Mouse (Mus musculus): ENCODE measurements at regions not wholly inside any gene's neighbourhood (a gene's known extent, or its start where the extent isn't known, plus 50 kb on each side); places are given as distances from the start of the nearest gene placed in this dataset.
A peak's percentile ranks its signal among the peaks of the same experiment; 100 is the strongest.

- Histone ChIP-seq H3K9ac (no peak overlapping the region), H3K36me3 (no peaks in the 10 kb centered on the region), H3K4me1 (peaks cover 18% of the 10 kb centered on the region), H3K4me2 (no peak overlapping the region), H3K9me3 (replicated peaks) (no peaks in the 10 kb centered on the region), H3K27me3 (no peaks in the 10 kb centered on the region), H3K27ac (0 out of 2 replicates have a peak overlapping the region, but pooled peaks have one; percentile 18), H3K4me3 (replicated peaks) (no peak overlapping the region)
- peak; percentile 85 for ATAC-seq (replicated peaks; ENCODE audit: low FRiP score)
- WGBS: 22% methylated on average over 2 of the region's 2 CpGs
These were observed 50.3 kb downstream of the Anapc15-ps start for GRCm38 (mm10) chr10:95622879-95623517.

- Histone ChIP-seq H3K9me3 (replicated peaks) (no peaks in the 10 kb centered on the region), H3K4me3 (replicated peaks) (no peak overlapping the region), H3K36me3 (no peaks in the 10 kb centered on the region), H3K4me2 (no peak overlapping the region), H3K4me1 (peaks cover 24% of the 10 kb centered on the region), H3K9ac (no peak overlapping the region), H3K27me3 (no peaks in the 10 kb centered on the region), H3K27ac (no peak overlapping the region)
- no peak for ATAC-seq (replicated peaks; ENCODE audit: low FRiP score)
- 89% methylated on average over 3 of the region's 3 CpGs for WGBS
These were observed 52.5 kb downstream of the Anapc15-ps start for GRCm38 (mm10) chr10:95620796-95621195.

GRCm38 (mm10) chr10:95619601-95620000 is 53.6 kb downstream of the Anapc15-ps start:
- H3K4me2 ChIP-seq: peak overlapping the region; percentile 23; the same call in 1 of the 2 replicates

GRCm38 (mm10) chr10:95618451-95619079 is 54.6 kb upstream of the Nudt4 start:
- no peaks in the 10 kb centered on the region for H3K27me3 ChIP-seq
- H3K36me3 ChIP-seq: no peaks in the 10 kb centered on the region
- H3K9ac ChIP-seq: no peak overlapping the region
- no peak overlapping the region for H3K4me3 ChIP-seq (replicated peaks)
- H3K4me2 ChIP-seq: no peak overlapping the region
- ATAC-seq (replicated peaks; ENCODE audit: low FRiP score): no peak
- no peaks in the 10 kb centered on the region for H3K9me3 ChIP-seq (replicated peaks)
- peaks cover 16% of the 10 kb centered on the region for H3K4me1 ChIP-seq
- no peak overlapping the region for H3K27ac ChIP-seq
- 82% methylated on average over 9 of the region's 9 CpGs for WGBS

More at GRCm38 (mm10) chr10:95619601-95620000, 53.6 kb downstream of the Anapc15-ps start:
- WGBS: 23% methylated on average over 10 of the region's 10 CpGs
- Histone ChIP-seq H3K9ac (no peak overlapping the region), H3K36me3 (no peaks in the 10 kb centered on the region), H3K27ac (no peak overlapping the region), H3K4me3 (replicated peaks) (no peak overlapping the region), H3K27me3 (no peaks in the 10 kb centered on the region), H3K4me1 (peaks cover 24% of the 10 kb centered on the region), H3K9me3 (replicated peaks) (no peaks in the 10 kb centered on the region)
- no peak for ATAC-seq (replicated peaks; ENCODE audit: low FRiP score)

- Histone ChIP-seq H3K9ac (no peak overlapping the region), H3K4me2 (no peak overlapping the region), H3K9me3 (replicated peaks) (no peaks in the 10 kb centered on the region), H3K4me1 (peaks cover 9% of the 10 kb centered on the region), H3K4me3 (replicated peaks) (no peak overlapping the region), H3K36me3 (no peaks in the 10 kb centered on the region), H3K27me3 (no peaks in the 10 kb centered on the region), H3K27ac (no peak overlapping the region)
- WGBS: 75% methylated on average over 5 of the region's 5 CpGs
- no peak for ATAC-seq (replicated peaks; ENCODE audit: low FRiP score)
These were observed 52.9 kb upstream of the Nudt4 start for GRCm38 (mm10) chr10:95616821-95617220.

GRCm38 (mm10) chr10:95615849-95616650 is 52.1 kb upstream of the Nudt4 start:
- H3K4me1 ChIP-seq: peaks cover 15% of the 10 kb centered on the region
- no peaks in the 10 kb centered on the region for H3K9me3 ChIP-seq (replicated peaks)
- H3K4me2 ChIP-seq: no peak overlapping the region
- no peaks in the 10 kb centered on the region for H3K27me3 ChIP-seq
- H3K9ac ChIP-seq: no peak overlapping the region
- H3K36me3 ChIP-seq: no peaks in the 10 kb centered on the region
- ATAC-seq (replicated peaks; ENCODE audit: low FRiP score): no peak
- H3K27ac ChIP-seq: no peak overlapping the region
- 77% methylated on average over 25 of the region's 25 CpGs for WGBS
- H3K4me3 ChIP-seq (replicated peaks): no peak overlapping the region

Data from kidney, embryonic 15.5 days (tissue).